Mouse (Mus musculus): Measurements from ENCODE around the gene Fam20c. TPM values are rescaled to one million over a fixed set of nuclear protein-coding genes. Genes with fewer than 3 reads are reported as not detected.

Gene Fam20c
- polyA plus RNA-seq, 1 experiment from 2014 or later = 51.2 TPM

Other genes with a start within 250 kb of the Fam20c start
- not detected in 2 replicates for gene 1700123K08Rik, start 189.8 kb upstream of the Fam20c start, polyA plus RNA-seq (2014; fragmentation: Nextera tagmentation; extraction: Ambion mirVana)
- 94.7 and 108 TPM in 2 replicates for gene Zfp68, start 134.8 kb upstream of the Fam20c start, polyA plus RNA-seq (2014; fragmentation: Nextera tagmentation; extraction: Ambion mirVana)
- 17.4 and 22.6 TPM in 2 replicates for gene A430033K04Rik, start 131.7 kb upstream of the Fam20c start, polyA plus RNA-seq (2014; fragmentation: Nextera tagmentation; extraction: Ambion mirVana)
- not detected in 2 replicates for gene Gm5294, start 65.6 kb downstream of the Fam20c start, polyA plus RNA-seq (2014; fragmentation: Nextera tagmentation; extraction: Ambion mirVana)
- gene Pdgfa, start 242.9 kb downstream of the Fam20c start, polyA plus RNA-seq (2014; fragmentation: Nextera tagmentation; extraction: Ambion mirVana) = 16.2 and 24.6 TPM in 2 replicates